Mouse (Mus musculus) layer of hippocampus, adult 18-20 months (tissue): ENCODE results near the gene Dtx1. TPM values are rescaled to one million over a fixed set of nuclear protein-coding genes. Genes with fewer than 3 reads are reported as not detected.

ENCODE experiments used
- DNase-seq, 2 experiments: peaks; one replicate each; pipeline ENCODE4 v3.0.0; 2022; ENCODE audit warnings: low spot score in 2 of 2
- total RNA-seq, 2 experiments: library from RNA; stranded (reverse); gene quantifications; 2 replicates each; pipeline ENCODE4 v1.2.3; 2021

The Dtx1 gene
- total RNA-seq, 2 experiments from 2014 or later = 70.7 to 75.2 TPM

DNA sequence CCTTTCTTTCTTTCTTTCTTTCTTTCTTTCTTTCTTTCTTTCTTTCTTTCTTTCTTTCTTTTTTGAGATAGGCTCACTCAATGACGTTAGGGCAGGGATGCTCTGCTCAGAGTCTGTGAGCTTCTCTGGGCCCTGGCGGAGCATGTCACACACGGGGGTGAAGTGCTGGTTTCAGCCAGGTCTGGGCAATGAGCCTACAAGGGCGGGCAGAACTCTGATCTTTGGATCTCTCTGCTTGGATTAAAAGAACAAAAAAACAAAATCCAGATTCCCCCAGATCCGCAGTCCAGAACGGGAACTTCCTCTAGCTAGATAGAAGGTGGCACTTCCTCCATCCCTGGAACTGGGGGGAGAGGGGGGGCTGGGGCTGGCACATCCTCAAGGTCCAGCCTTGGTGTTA, 65.9 kb downstream of the Dtx1 start:
- DNase-seq = no peak

DNA sequence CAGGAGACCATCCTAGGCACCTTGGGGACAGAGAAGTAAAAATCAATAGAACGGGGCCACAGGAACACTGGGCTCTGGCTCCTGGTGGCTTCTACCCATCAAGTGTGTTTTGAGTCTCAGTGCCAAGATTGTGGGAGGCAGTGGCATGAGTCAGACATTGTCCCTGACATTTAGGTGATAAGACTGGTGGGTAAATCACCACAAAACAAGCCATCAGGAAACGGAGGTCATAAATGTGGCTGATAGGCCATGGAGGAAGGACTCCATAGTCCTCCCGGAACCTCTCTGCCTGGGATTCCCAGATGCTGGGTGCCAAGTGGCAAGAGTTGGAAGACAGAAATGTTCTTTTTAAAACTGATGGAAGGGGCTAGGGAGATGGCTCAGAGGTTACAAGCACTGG, 67.5 kb downstream of the Dtx1 start:
- no peak for DNase-seq

DNA sequence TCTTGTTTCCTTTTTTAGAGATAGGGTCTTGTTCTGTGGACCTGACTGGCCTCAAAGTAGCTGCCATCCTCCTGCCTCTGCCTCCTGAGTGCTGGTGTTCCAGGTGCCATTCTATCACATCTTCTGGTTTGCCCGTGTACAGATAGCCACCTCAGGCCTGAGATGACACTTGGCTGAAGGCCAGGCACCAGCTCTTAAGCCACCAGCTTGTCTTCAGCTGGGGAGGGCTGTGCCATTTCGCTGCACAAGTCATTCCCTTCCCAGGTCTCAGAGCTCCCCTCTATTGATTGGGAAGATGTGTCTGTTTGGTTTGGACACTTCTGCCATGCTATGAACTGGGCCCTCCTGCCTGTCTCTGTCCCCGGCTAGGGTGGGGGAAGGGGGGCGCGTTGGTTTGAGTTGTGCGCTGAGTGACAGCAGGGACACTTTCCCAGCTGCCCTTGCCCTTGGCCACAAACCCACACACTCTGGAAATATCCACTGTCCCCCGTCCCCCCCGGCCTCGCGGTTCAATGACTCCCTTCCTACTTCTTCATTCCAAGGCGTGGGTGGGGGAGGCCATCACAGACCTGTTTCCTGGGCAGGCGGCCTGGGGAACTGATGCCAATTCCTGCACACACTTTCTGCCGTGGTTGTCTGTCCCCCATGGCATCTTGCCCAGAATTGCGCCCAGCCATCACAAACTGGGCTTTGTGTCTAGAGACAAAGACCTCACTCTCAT, 68.2 kb downstream of the Dtx1 start:
- no peak for DNase-seq

GRCm38 (mm10) chr5:120640094-120640493, 71.6 kb downstream of the Dtx1 start:
- no peak for DNase-seq

DNA sequence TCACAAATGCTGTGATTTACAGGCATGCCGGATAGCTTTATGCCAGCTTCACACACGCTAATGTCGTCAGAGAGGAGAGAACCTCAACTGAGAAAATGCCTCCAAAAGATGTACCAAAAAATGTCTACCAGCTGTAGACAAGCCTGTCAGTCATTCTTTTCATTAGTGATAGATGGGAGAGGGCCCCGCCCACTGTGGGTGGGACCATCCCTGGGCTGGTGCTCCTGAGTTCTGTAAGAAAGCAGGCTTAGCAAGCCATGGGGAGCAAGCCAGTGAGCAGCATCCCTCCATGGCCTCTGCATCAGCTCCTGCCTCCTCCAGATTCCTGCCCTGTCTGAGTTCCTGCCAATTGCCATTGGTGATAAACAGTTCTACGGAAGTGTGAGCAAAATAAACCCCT, 76.1 kb downstream of the Dtx1 start:
- DNase-seq = no peak

DNA sequence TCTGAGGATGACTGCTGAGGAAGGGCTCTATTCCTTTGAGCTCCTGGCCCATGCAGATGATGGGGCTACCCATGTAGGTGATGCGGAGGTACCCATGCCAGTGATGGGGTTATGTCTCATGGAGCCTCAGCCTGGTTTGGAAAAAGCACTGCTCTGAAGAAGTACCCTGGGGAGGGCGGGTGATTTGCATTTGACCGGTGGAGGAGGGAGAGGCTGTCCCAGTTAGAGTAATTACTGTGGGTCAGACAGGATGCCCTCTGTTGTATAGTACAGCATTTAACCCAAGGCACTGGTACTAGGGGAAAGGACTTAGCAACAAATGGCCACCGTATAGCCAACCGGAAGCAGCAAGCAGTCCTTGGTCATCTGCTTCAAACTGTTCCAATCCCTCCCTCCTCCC, 76.9 kb downstream of the Dtx1 start:
- no peak for DNase-seq

DNA sequence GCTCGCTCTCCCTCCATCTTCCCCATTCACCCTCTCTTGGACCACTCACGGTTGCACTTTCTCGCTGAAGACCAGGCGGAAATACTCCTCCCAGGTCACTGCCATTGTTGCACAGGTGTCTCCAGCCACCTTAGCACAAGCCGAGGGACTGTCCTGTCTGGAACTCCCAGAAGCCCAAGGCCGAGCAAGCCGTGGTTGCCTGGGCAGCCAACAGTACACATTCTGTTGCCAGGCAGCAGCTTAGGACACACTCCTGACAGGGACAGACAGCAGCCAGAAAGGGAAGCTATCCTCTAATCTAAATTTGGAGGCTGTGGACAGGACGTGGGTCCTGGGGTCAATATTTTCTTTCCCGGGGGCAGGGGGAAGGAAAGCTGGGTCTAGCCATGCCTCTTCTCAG, 77.6 kb downstream of the Dtx1 start, which contains the start of gene Cfap73:
Gene Cfap73 (minus strand): TSS at position 105 of the 400 bp plus-strand sequence.
- DNase-seq = no peak

DNA sequence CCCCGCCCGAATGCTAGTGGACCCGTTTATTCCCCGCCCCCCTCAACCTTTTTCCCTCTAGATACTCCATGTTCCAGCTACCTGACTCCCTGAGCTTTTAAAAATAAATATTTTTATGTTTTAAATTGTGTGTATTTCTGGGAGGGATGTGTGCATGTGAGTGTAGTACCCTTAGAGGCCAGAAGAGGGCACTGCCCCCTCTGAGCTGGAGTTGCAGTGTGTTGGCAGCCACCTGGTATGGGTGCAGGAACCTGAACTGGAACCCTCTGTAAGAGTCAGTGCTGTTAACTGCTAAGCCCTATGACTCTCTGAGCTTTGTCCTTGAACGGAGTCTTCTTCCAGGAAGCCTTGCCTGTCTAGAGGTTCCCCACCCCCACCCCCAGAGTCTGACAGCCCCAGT, 79.8 kb downstream of the Dtx1 start:
- DNase-seq = no peak

GRCm38 (mm10) chr5:120631128-120631527, 80.6 kb downstream of the Dtx1 start:
- no peak for DNase-seq

Other genes with a start within 250 kb of the Dtx1 start
- gene Sdsl, start 239.1 kb downstream of the Dtx1 start, total RNA-seq = 1 to 10 TPM; 7.5 to 8.0 TPM
- under 1 TPM; 0.33 to 0.69 TPM for gene Sds, start 235.4 kb downstream of the Dtx1 start, total RNA-seq
- 10 to 100 TPM; 55.8 to 56.5 TPM for gene Plbd2, start 208.3 kb downstream of the Dtx1 start, total RNA-seq
- 10 to 100 TPM in 1 of 2 experiments, 1 to 10 TPM in 1; 7.8 to 11.8 TPM for gene Slc8b1, start 200.8 kb downstream of the Dtx1 start, total RNA-seq
- gene Tpcn1, start 123.3 kb downstream of the Dtx1 start, total RNA-seq = 10 to 100 TPM; 33.9 to 37.0 TPM
- gene Iqcd, start 122.9 kb downstream of the Dtx1 start, total RNA-seq = 1 to 10 TPM in 1 of 2 experiments, under 1 TPM in 1; 0.99 to 1.0 TPM
- gene Rita1, start 99.3 kb downstream of the Dtx1 start, total RNA-seq = 10 to 100 TPM; 27.5 to 29.5 TPM
- gene Ddx54, start 99.2 kb downstream of the Dtx1 start, total RNA-seq = 10 to 100 TPM; 39.3 to 40.5 TPM
- under 1 TPM; 0.61 to 0.82 TPM for gene Cfap73, start 77.7 kb downstream of the Dtx1 start, total RNA-seq
- gene Rasal1, start 63.1 kb downstream of the Dtx1 start, total RNA-seq = 10 to 100 TPM; 92.7 to 97.3 TPM
- under 1 TPM in 1 of 2 experiments, not detected in 1; 0.30 TPM for gene Oas2, start 37.9 kb upstream of the Dtx1 start, total RNA-seq
- not detected for gene Oas3, start 65.7 kb upstream of the Dtx1 start, total RNA-seq
- not detected for gene Oas1e, start 83.6 kb upstream of the Dtx1 start, total RNA-seq
- under 1 TPM; 0.35 to 0.46 TPM for gene Oas1c, start 100.6 kb upstream of the Dtx1 start, total RNA-seq
- not detected for gene Oas1f, start 135.4 kb upstream of the Dtx1 start, total RNA-seq
- not detected for gene Oas1h, start 149.5 kb upstream of the Dtx1 start, total RNA-seq
- not detected for gene Oas1g, start 175.7 kb upstream of the Dtx1 start, total RNA-seq
- under 1 TPM in 1 of 2 experiments, not detected in 1; 0.33 TPM for gene Oas1a, start 195.6 kb upstream of the Dtx1 start, total RNA-seq
- not detected for gene Oas1d, start 202.6 kb upstream of the Dtx1 start, total RNA-seq